Mouse (Mus musculus) lung, embryonic 16.5 days (tissue): ENCODE measurements around the gene Kiss1. TPM values are rescaled to one million over a fixed set of nuclear protein-coding genes. Genes with fewer than 3 reads are reported as not detected.

Source experiments
- ATAC-seq: fragments of 200-750 bp; cut with Nextera tagmentation; 2 replicates; pipeline ENCODE4 v1.8.0; 2017; ENCODE audit warnings: low read depth, mild to moderate bottlenecking, moderate library complexity
- H3K27ac ChIP-seq: fragments of 300-500 bp; sonication (generic); 2 replicates; pipeline ENCODE4 v1.5.1; 2014; ENCODE audit warnings: mild to moderate bottlenecking, control low read depth, low read length
- H3K27me3 ChIP-seq: fragments of 300-500 bp; sonication (generic); 2 replicates; pipeline ENCODE4 v1.6.1; 2014; ENCODE audit warnings: low read depth, low read length, mixed read lengths; ENCODE audit not compliant: control insufficient read depth, insufficient read depth
- H3K36me3 ChIP-seq: fragments of 300-500 bp; sonication (generic); 2 replicates; pipeline ENCODE4 v1.6.1; 2014; ENCODE audit warnings: low read length; ENCODE audit not compliant: control insufficient read depth, insufficient read depth
- H3K4me1 ChIP-seq: fragments of 300-500 bp; sonication (generic); replicated peaks from 2 replicates; pipeline ENCODE4 v1.6.1; 2014; ENCODE audit warnings: low read length, mixed read lengths; ENCODE audit not compliant: control insufficient read depth, insufficient read depth
- H3K4me2 ChIP-seq: fragments of 300-500 bp; sonication (generic); 2 replicates; pipeline ENCODE4 v1.6.1; 2014; ENCODE audit warnings: low read depth, low read length, control low read depth
- H3K4me3 ChIP-seq: fragments of 300-500 bp; sonication (generic); 2 replicates; pipeline ENCODE4 v1.5.1; 2014; ENCODE audit warnings: mild to moderate bottlenecking, low read length, control low read depth
- H3K9ac ChIP-seq: fragments of 300-500 bp; sonication (generic); 2 replicates; pipeline ENCODE4 v1.6.1; 2014; ENCODE audit warnings: low read length, control low read depth
- H3K9me3 ChIP-seq: fragments of 300-500 bp; sonication (generic); 2 replicates; pipeline ENCODE4 v1.6.1; 2016; ENCODE audit warnings: low read length; ENCODE audit not compliant: control insufficient read depth
- WGBS: fragments of 180-500 bp; shearing (Covaris S2); extraction: QIAGEN DNeasy Blood & Tissue Kit; methylation state at CpG from one replicate; pipeline ENCODE4 v1.1.7; 2014; 5-methylcytosine and 5-hydroxymethylcytosine counted together
- polyA plus RNA-seq: library from polyadenylated mRNA; unstranded; fragments of >200 nt; fragmentation: Nextera tagmentation; extraction: Ambion mirVana; gene quantifications from 2 replicates; pipeline ENCODE4 v1.2.1, GENCODE M21; 2015

Gene Kiss1
- polyA plus RNA-seq, 1 experiment from 2014 or later: 8.0 TPM

DNA sequence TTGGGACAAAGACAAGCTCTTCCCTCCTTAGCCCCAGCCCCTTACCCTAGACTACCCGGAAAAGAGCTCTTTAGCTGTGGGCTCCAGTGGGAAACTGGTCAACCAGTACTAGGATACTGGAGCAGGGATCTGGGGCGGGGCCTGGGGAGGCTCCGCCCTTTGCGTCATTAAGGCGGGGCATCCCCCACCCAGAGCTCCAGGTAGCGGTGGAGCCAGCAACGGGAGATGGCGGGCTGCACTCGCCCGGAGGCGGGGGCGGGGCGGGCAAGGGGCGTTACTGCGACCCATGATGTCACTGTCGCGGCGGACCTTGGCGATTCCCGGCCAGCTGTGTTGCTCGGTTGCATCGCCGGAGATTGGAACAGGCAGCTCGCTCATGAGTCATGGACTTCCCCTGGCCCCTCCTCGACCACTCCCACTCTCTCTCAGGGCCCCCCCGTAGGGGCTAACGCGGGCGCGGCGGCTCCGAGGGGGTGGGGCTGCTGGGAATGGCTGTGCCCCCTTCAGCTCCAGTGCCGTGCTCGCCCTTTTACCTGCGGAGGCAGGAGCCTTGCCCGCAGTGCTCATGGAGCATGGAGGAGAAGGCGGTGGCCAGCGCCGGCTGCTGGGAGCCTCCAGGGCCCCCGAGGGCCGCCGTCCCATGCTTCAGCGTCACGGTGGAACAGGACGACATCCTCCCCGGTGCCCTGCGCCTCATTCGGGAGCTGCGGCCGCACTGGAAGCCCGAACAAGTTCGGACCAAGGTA is 41.8 kb downstream of the Kiss1 start, which contains the start of gene Etnk2:
Gene Etnk2 (plus strand): TSS at position 297 of the 746 bp plus-strand sequence.
- Histone ChIP-seq H3K4me2 (peak within 1 kb of the TSS; percentile 97), H3K36me3 (no peaks in the 10 kb centered on the region), H3K4me1 (peaks cover 19% of the 10 kb centered on the region), H3K9ac (peak within 1 kb of the TSS; percentile 70), H3K9me3 (no peaks in the 10 kb centered on the region), H3K27ac (no peak within 1 kb of the TSS), H3K4me3 (peak within 1 kb of the TSS; percentile 62), H3K27me3 (peaks cover 6% of the 10 kb centered on the region; the same call in 1 of the 2 replicates)
- ATAC-seq: peak; percentile 75
- under 1% methylated on average over 52 of the region's 52 CpGs for WGBS

DNA sequence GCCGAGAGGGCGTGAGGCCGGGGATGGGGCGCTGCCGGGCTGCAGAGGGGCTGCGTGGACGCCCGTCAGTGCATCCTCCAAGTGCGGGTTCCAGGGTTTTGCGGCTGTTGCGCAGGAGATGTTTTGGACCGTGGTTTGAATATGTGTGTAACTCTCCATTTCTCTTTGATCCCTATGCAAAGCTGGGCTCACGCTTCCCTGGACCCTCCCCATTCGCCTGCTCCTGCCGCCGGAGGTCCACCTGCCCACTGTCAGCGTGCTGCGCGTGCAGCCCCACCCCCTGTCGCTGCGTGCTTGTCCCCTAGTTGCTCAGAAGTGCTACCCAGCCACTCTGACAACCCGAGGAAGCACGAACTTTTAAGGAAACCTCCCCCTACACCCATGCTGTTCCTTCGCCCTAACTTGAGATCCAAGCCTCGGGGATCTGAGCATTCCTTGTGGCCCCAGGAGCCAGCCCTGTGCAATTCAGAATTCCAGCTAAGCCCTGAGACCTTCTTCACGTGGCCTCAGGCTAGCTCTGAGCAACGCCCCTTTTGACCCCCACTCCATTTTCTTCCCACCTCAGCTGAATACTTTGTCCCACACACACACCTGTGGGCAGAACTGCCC is 42.5 kb downstream of the Kiss1 start:
- no peaks in the 10 kb centered on the region for H3K36me3 ChIP-seq
- H3K9ac ChIP-seq: peak overlapping the region; percentile 70
- H3K9me3 ChIP-seq: no peaks in the 10 kb centered on the region
- ATAC-seq: peak; percentile 37
- H3K4me3 ChIP-seq: peak overlapping the region; percentile 62
- peak overlapping the region; percentile 97 for H3K4me2 ChIP-seq
- 3% methylated on average over 27 of the region's 27 CpGs for WGBS
- peaks cover 19% of the 10 kb centered on the region for H3K4me1 ChIP-seq
- H3K27ac ChIP-seq: no peak overlapping the region
- peaks cover 6% of the 10 kb centered on the region; the same call in 1 of the 2 replicates for H3K27me3 ChIP-seq

DNA sequence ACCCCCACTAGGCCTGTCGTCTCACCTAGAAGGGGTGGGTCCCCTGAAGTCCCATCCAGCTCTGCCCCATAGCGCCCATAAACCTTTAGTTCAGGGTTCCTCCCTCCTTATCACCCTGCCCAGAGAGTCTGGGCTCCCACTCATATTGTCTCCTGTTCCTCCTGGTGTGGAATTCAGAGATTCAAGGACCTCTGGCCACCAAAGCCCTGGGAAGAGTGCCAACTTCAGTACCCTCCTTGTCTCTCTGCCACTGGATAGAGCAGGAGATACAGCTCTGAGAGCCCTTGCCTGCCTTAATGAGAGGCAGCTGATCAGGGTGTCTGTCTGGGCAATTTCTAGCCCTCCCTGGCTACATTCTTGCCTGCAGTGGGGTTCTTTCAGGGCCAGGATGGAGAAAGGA is 43.2 kb downstream of the Kiss1 start:
- Histone ChIP-seq H3K4me2 (no peak overlapping the region), H3K4me3 (no peak overlapping the region), H3K27me3 (peaks cover 6% of the 10 kb centered on the region; the same call in 1 of the 2 replicates), H3K9me3 (no peaks in the 10 kb centered on the region), H3K4me1 (peaks cover 19% of the 10 kb centered on the region), H3K9ac (no peak overlapping the region), H3K36me3 (no peaks in the 10 kb centered on the region), H3K27ac (no peak overlapping the region)
- ATAC-seq: no peak
- 44% methylated on average over 2 of the region's 2 CpGs for WGBS

DNA sequence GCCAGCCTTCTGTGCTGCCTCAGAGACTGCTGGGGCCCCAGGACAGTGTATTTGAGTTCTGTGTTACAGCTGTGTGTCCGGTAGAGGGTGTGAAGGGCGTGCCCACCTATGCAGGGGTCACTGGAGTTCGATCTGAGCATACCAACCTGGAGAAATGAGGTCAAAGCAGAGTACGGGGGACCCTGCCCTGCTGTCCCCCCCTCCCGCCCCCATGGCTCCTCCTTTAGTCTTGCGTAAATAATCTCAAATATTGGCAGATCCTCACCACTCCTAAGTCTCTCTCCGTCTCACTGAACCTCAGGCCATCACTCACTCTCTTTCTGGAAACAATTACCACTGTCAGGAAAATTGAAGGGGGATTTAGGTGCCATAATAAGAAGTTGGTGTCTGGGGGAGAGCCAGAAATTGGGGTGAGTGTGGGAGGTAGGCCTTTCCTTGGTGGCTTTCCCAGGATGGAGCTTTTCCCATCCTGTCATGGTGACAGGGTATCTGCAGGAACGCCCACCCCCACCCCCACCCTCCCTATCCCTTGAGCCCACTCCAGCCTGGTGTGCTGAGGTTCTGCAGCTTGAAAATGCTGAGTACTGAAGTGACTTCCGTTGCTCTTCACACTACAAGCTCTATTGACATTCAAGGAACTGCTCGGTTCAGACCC is 45.4 kb downstream of the Kiss1 start:
- 33% methylated on average over 10 of the region's 10 CpGs for WGBS
- Histone ChIP-seq H3K36me3 (no peaks in the 10 kb centered on the region), H3K9ac (no peak overlapping the region), H3K4me3 (no peak overlapping the region), H3K4me1 (peaks cover 19% of the 10 kb centered on the region), H3K27ac (no peak overlapping the region), H3K9me3 (no peaks in the 10 kb centered on the region), H3K4me2 (no peak overlapping the region), H3K27me3 (peaks cover 6% of the 10 kb centered on the region; the same call in 1 of the 2 replicates)
- ATAC-seq: no peak

DNA sequence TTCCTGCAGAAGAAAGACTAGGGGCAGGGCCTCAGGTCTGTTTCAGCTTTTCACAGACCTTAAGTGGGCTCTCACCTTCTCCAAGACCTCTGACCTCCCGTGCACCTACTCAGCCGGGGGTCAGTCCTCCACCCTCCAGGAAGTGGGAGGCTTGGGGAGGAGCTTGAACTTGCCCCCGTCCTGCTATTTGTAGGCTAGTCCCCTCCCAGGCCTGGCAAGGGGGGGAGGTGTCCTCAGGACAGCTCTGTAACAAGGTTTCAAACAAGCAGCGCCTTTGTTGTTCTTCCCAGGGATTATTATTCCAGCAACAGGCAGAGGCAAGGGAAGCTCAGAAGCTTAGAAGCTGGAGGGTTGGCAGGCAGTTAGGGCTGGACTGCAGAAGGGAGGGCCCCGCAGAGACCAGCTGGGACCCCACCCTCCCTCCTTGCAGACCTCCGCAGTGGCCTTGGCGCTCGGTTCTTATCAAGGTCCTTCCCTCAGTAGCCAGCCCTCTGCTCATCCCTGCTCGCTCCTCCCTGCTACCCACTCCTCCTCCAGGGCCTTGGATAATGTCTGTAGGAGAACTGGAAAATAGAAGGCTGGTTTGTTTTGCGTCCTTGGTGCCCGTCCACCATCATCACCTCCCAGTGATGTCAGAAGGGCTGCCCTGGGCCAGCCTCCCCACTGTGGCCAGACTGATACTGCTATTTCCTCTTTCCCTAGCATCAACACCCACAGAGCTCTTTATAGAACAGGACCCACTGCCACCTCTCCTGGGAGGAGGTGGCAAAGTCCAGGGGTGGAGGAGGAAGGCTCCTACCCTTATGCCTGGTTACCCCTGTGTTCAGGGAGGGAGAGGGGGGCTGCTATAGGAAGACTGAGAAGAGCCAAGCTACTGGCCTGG is 46.2 kb downstream of the Kiss1 start:
- H3K9me3 ChIP-seq: no peaks in the 10 kb centered on the region
- H3K27ac ChIP-seq: no peak overlapping the region
- H3K4me1 ChIP-seq: peaks cover 26% of the 10 kb centered on the region
- H3K27me3 ChIP-seq: peaks cover 6% of the 10 kb centered on the region; the same call in 1 of the 2 replicates
- no peak overlapping the region for H3K9ac ChIP-seq
- H3K4me3 ChIP-seq: no peak overlapping the region
- WGBS: 16% methylated on average over 11 of the region's 11 CpGs
- no peak overlapping the region for H3K4me2 ChIP-seq
- no peak for ATAC-seq
- H3K36me3 ChIP-seq: no peaks in the 10 kb centered on the region

DNA sequence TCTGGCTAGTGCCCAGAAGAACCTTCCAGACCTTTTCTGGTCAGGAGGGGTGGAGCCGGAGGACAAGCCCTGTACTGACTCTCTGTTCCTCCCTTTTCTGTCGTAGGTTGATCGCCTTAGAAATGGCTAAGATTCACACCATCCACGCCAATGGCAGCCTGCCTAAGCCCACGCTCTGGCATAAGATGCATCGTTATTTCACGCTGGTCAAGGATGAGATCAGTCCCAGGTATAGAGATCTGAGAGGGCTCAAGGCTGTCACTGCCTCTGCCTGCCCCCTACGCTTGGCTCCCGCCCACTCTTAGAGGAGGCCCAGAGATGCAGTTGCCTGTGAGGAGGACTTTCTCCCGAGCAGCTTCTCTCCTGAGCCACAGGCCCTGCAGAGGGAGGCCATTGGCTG is 47.0 kb downstream of the Kiss1 start:
- 73% methylated on average over 10 of the region's 10 CpGs for WGBS
- no peak for ATAC-seq

DNA sequence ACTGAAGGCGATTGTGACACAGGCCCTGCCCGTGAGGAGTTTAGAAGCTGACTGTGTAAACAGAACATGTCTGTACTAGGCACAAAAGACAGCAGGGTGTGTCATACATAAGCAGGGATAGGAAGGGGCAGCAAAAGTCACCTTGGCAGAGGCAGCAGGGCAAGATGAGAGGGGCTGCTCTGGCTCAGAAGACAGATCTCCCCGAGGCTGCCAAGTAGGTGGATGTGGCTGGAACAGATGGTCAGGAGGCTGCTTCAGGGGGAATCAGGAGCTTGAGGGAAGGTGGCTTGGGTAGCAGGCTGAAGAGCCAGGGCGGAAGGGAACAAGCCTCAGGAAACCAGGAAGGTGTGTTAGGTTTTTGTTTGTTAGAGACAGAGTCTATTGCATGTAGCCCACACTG is 48.7 kb downstream of the Kiss1 start:
- WGBS: 58% methylated on average over 4 of the region's 4 CpGs
- Histone ChIP-seq H3K9ac (no peak overlapping the region), H3K4me1 (peaks cover 18% of the 10 kb centered on the region), H3K9me3 (no peaks in the 10 kb centered on the region), H3K36me3 (no peaks in the 10 kb centered on the region), H3K27ac (no peak overlapping the region), H3K4me2 (no peak overlapping the region), H3K4me3 (no peak overlapping the region), H3K27me3 (no peaks in the 10 kb centered on the region)
- ATAC-seq: no peak

More for the DNA sequence above, 47.0 kb downstream of the Kiss1 start:
- H3K36me3 ChIP-seq: no peaks in the 10 kb centered on the region
- no peak overlapping the region for H3K9ac ChIP-seq
- H3K4me1 ChIP-seq: peaks cover 26% of the 10 kb centered on the region
- no peaks in the 10 kb centered on the region for H3K9me3 ChIP-seq
- H3K4me3 ChIP-seq: no peak overlapping the region
- peaks cover 6% of the 10 kb centered on the region; the same call in 1 of the 2 replicates for H3K27me3 ChIP-seq
- H3K27ac ChIP-seq: no peak overlapping the region
- no peak overlapping the region for H3K4me2 ChIP-seq

DNA sequence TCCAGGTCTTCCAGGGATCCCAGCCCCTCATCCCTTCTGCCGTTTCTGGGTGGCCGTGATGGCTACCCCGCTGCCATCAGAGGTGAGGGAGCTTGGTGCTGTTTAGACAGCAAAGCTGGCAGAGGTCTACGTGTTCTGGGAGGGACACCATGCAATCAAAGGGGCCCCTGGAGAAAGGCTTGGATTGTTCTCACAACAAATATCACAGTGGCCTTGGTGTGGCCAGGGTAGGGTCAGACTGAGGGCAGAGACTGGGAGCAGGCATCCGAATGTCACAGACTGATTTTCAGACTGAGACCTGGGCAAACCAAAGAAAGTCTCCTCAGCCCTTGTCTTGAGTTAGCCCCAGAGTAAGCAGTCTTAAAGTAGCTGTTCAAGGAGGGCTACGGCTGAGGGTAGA is 49.8 kb downstream of the Kiss1 start:
- Histone ChIP-seq H3K4me2 (no peak overlapping the region), H3K27me3 (no peaks in the 10 kb centered on the region), H3K9me3 (no peaks in the 10 kb centered on the region), H3K4me3 (no peak overlapping the region), H3K27ac (no peak overlapping the region), H3K36me3 (no peaks in the 10 kb centered on the region), H3K9ac (no peak overlapping the region), H3K4me1 (peaks cover 18% of the 10 kb centered on the region)
- 66% methylated on average over 6 of the region's 6 CpGs for WGBS
- no peak for ATAC-seq
